Mouse (Mus musculus): Measurements from ENCODE around the gene Ccnb1.
"Not testable (repeated sequence)": the region's sequence is repeated elsewhere in the genome, so short reads cannot be mapped to it uniquely, and the experiment has no call there.

The Ccnb1 gene

GRCm38 (mm10) chr13:100786414-100786867 lies at the start of gene Ccnb1:
Gene Ccnb1, minus strand, starts transcription at chr13:100786570.
- peak; percentile 80 for DNase-seq (ENCODE audit: low spot score)

GRCm38 (mm10) chr13:100834777-100835176 lies 48.4 kb upstream of the Ccnb1 start:
- DNase-seq (ENCODE audit: low spot score), result no peak

- DNase-seq (ENCODE audit: low spot score), result no peak
These were observed 47.3 kb upstream of the Ccnb1 start for GRCm38 (mm10) chr13:100833640-100834002.

- peak; percentile 97 for DNase-seq (ENCODE audit: low spot score)
These were observed 46.6 kb upstream of the Ccnb1 start, which contains the start of gene Slc30a5 for GRCm38 (mm10) chr13:100832741-100833639. Gene Slc30a5, minus strand, starts transcription at chr13:100833427.

GRCm38 (mm10) chr13:100832188-100832587 lies 45.8 kb upstream of the Ccnb1 start:
- no peak for DNase-seq (ENCODE audit: low spot score)

GRCm38 (mm10) chr13:100831123-100831522 lies 44.8 kb upstream of the Ccnb1 start:
- DNase-seq (ENCODE audit: low spot score), result no peak

- DNase-seq (ENCODE audit: low spot score), result no peak
These were observed 39.4 kb upstream of the Ccnb1 start for GRCm38 (mm10) chr13:100825627-100826410.

- DNase-seq (ENCODE audit: low spot score), result no peak
These were observed 38.5 kb upstream of the Ccnb1 start for GRCm38 (mm10) chr13:100824916-100825315.

GRCm38 (mm10) chr13:100824306-100824705 lies 37.9 kb upstream of the Ccnb1 start:
- no peak for DNase-seq (ENCODE audit: low spot score)

GRCm38 (mm10) chr13:100823863-100824262 lies 37.5 kb upstream of the Ccnb1 start:
- DNase-seq (ENCODE audit: low spot score), result no peak

GRCm38 (mm10) chr13:100814451-100814850 lies 28.1 kb upstream of the Ccnb1 start:
- no peak for DNase-seq (ENCODE audit: low spot score)

- no peak for DNase-seq (ENCODE audit: low spot score)
These were observed 19.4 kb upstream of the Ccnb1 start for GRCm38 (mm10) chr13:100805776-100806175.

- DNase-seq (ENCODE audit: low spot score), result no peak
These were observed 10.8 kb upstream of the Ccnb1 start for GRCm38 (mm10) chr13:100797171-100797570.

GRCm38 (mm10) chr13:100789083-100789482 lies 2.7 kb upstream of the Ccnb1 start:
- no peak for DNase-seq (ENCODE audit: low spot score)

GRCm38 (mm10) chr13:100788057-100788456 lies 1.7 kb upstream of the Ccnb1 start:
- not testable (repeated sequence) for DNase-seq (ENCODE audit: low spot score)

- no peak for DNase-seq (ENCODE audit: low spot score)
These were observed 1.1 kb upstream of the Ccnb1 start for GRCm38 (mm10) chr13:100787316-100788010.

- no peak for DNase-seq (ENCODE audit: low spot score)
These were observed 460 bp downstream of the Ccnb1 start for GRCm38 (mm10) chr13:100785806-100786413.

- DNase-seq (ENCODE audit: low spot score), result no peak
These were observed 8.9 kb downstream of the Ccnb1 start for GRCm38 (mm10) chr13:100777491-100777890.

GRCm38 (mm10) chr13:100776710-100777109 lies 9.7 kb downstream of the Ccnb1 start:
- no peak for DNase-seq (ENCODE audit: low spot score)

GRCm38 (mm10) chr13:100776056-100776419 lies 10.3 kb downstream of the Ccnb1 start:
- no peak for DNase-seq (ENCODE audit: low spot score)

- DNase-seq (ENCODE audit: low spot score), result peak; percentile 58
These were observed 10.9 kb downstream of the Ccnb1 start, which contains the start of gene Cenph for GRCm38 (mm10) chr13:100775252-100776055. Gene Cenph, minus strand, starts transcription at chr13:100775899.

Measured in left cerebral cortex, adult 11 months (tissue).